Mouse (Mus musculus): ENCODE data around the gene Tmub1.

DNA sequence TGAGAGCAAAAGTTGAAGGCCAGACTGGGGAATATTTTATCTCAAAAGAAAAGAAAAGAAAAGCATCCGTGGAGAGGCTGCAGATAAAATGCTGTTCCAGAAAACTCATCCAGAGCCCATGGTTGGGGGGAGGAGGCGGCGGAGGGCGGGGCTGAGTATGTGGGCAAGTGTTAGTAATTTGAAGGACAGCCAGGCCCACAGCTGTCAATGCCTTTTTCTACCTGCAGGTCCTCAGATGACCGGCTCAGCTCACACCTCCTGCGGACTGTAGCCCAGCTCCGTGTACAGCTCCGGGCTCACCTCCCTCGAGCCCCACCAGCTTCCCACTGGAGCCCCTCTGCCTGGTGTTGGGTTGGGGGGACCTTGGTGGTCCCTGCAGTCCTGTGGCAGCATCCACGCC is 48.0 kb downstream of the Tmub1 start:
- TF ChIP-seq EP300 (IDR thresholded peaks at IDR 0.05; ENCODE audit: low read depth) (no peak), CTCF (IDR thresholded peaks at IDR 0.05; ENCODE audit: low read depth) (no peak)

Data from liver, embryonic 14.5 days (tissue).